Mouse (Mus musculus) ES-Bruce4 (cell line): ENCODE results near the gene Cdc42ep3. TPM values are rescaled to one million over a fixed set of nuclear protein-coding genes. Genes with fewer than 3 reads are reported as not detected.

Source experiments
- H3K27ac ChIP-seq: 2 replicates; pipeline ENCODE4 v1.5.1; 2012; ENCODE audit warnings: low read length, inconsistent platforms; ENCODE audit not compliant: insufficient read depth
- H3K27me3 ChIP-seq: 2 replicates; pipeline ENCODE4 v1.6.1; 2012; ENCODE audit warnings: mild to moderate bottlenecking, low read length, inconsistent platforms; ENCODE audit not compliant: control insufficient read depth, poor library complexity, insufficient read depth, severe bottlenecking
- H3K36me3 ChIP-seq: 2 replicates; pipeline ENCODE4 v1.6.1; 2012; ENCODE audit warnings: inconsistent platforms, mild to moderate bottlenecking, low read length, moderate library complexity; ENCODE audit not compliant: control insufficient read depth, poor library complexity, insufficient read depth, severe bottlenecking
- H3K4me1 ChIP-seq: one replicate; pipeline ENCODE4 v1.8.1; 2011; ENCODE audit warnings: low read length; ENCODE audit not compliant: control insufficient read depth, insufficient read depth
- H3K4me3 ChIP-seq: 2 replicates; pipeline ENCODE4 v1.5.1; 2011; ENCODE audit warnings: low read depth, mild to moderate bottlenecking, low read length
- H3K9ac ChIP-seq: 2 replicates; pipeline ENCODE4 v1.6.1; 2012; ENCODE audit warnings: low read depth, mild to moderate bottlenecking, inconsistent platforms; ENCODE audit not compliant: poor library complexity, severe bottlenecking
- H3K9me3 ChIP-seq: replicated peaks from 2 replicates; pipeline ENCODE4 v1.6.1; 2012; ENCODE audit warnings: mild to moderate bottlenecking, low read length, inconsistent platforms; ENCODE audit not compliant: control insufficient read depth, poor library complexity, insufficient read depth, severe bottlenecking
- CTCF ChIP-seq: IDR thresholded peaks from one replicate; pipeline ENCODE4 v1.8.1; 2011; ENCODE audit warnings: low read depth, low read length
- EP300 ChIP-seq: IDR thresholded peaks from 2 replicates; pipeline ENCODE4 v1.6.1; 2011; ENCODE audit warnings: low read depth, low read length; ENCODE audit not compliant: insufficient read depth
- POLR2A ChIP-seq: IDR thresholded peaks from one replicate; pipeline ENCODE4 v1.8.1; 2011; ENCODE audit warnings: low read length; ENCODE audit not compliant: insufficient read depth
- polyA plus RNA-seq: library from polyadenylated mRNA; stranded (reverse); fragments of >200 nt; gene quantifications from 2 replicates; pipeline ENCODE4 v1.2.4, GENCODE M21; 2011; ENCODE audit warnings: low read depth; ENCODE audit not compliant: missing spikeins, insufficient read depth, insufficient read length

Cdc42ep3 gene
- polyA plus RNA-seq, 1 experiment = 9.6 TPM

DNA sequence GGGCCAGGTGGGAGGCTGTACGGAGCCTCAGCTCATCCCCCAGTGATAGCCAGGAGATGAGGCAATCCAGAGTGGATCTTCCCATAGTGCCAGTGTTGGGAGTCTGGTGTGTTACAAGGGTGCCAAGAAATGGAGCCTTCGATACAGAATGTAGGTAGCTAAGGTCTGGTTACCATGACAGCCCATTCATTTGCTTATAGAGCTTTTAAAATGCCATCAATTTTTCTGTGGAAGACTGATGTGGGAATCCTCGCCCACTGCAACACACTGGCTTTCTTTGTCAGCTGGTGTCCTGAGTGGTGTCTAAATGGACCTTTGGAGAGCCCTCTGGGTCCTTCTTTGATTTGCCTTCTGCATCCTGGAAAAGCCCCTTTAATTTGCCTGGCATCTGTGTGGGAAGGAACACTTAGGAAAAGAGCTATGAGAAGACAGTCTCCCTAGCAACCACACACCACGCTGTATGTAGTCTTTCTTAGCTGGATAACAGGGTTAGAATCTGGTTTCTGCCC, 28.0 kb downstream of the Cdc42ep3 start:
- Histone ChIP-seq H3K27me3 (no peaks in the 10 kb centered on the region), H3K4me3 (no peak overlapping the region), H3K36me3 (no peaks in the 10 kb centered on the region), H3K9ac (no peak overlapping the region), H3K4me1 (no peaks in the 10 kb centered on the region), H3K9me3 (no peaks in the 10 kb centered on the region), H3K27ac (no peak overlapping the region)
- TF ChIP-seq CTCF (no peak), EP300 (no peak), POLR2A (no peak)

DNA sequence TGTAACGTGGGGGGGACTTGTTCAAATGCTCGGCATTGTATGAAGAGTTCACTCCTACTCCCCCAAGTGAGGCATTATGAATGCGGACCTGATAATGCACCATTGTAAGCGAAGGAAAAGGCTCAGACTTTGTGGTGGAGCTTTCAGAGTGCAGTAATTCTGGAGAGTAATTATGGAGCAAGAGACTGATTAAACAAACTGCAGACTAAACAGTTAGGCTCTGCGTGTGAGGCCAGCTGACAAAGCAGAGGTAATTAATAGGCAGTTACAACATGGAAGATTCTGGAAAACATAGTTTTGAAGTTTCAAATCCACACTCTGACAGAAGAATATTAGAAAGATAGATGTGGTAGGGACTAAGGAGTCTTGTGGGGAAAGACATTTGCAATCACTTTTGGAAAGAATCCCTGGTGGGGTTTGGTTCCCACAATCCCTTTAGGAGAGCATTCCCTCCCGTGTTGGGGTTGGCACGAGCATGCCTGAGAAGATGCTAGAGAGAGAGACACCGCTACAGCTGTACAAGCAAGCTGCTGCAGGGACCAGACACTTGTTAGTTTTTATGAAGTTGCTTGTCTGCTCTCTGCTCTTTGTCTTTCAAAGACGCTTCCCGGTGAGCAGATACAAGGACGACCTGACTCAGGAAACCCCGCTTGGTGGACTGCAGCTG, 37.7 kb downstream of the Cdc42ep3 start:
- H3K4me1 ChIP-seq = no peaks in the 10 kb centered on the region
- H3K27me3 ChIP-seq = no peaks in the 10 kb centered on the region
- H3K9me3 ChIP-seq = no peaks in the 10 kb centered on the region
- H3K27ac ChIP-seq = no peak overlapping the region
- TF ChIP-seq EP300 = no peak
- no peak for TF ChIP-seq POLR2A
- no peak for TF ChIP-seq CTCF
- no peak overlapping the region for H3K4me3 ChIP-seq
- no peaks in the 10 kb centered on the region for H3K36me3 ChIP-seq
- H3K9ac ChIP-seq = no peak overlapping the region

DNA sequence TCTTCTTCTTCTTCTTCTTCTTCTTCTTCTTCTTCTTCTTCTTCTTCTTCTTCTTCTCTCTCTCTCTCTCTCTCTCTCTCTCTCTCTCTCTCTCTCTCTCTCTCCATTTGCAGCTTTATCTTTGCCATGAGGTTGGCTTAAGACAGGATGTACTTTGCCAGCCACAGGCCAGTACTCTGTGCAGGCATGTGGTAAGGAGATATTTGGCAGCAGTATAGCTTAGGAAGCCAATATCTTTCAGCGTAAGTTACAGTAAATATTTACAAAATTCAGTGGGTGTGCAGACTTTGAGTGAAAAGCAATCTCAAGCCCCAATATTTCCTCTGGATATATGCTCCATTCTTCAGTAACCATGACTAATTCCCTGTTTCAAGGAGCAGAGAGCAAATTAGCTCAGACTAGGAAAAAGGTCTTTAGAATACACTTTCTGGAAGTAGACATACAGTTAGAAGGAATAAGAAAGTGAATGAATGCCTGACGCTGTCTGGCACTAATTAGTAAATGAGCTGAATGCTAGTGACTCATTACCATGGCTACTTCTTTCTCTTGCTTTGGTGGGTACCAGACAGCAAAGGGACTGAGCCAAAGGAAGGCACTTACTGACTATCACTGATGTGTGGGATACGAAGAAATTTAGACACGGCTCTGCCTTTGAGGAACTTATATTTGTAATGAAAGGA, 39.3 kb downstream of the Cdc42ep3 start:
- H3K9ac ChIP-seq = no peak overlapping the region
- no peak overlapping the region for H3K27ac ChIP-seq
- no peaks in the 10 kb centered on the region for H3K27me3 ChIP-seq
- H3K9me3 ChIP-seq = no peaks in the 10 kb centered on the region
- TF ChIP-seq POLR2A (no peak), CTCF (no peak), EP300 (no peak)
- H3K4me3 ChIP-seq = no peak overlapping the region
- H3K4me1 ChIP-seq = no peaks in the 10 kb centered on the region
- no peaks in the 10 kb centered on the region for H3K36me3 ChIP-seq

GRCm38 (mm10) chr17:79310465-79310864, 44.4 kb downstream of the Cdc42ep3 start:
- Histone ChIP-seq H3K27me3 (no peaks in the 10 kb centered on the region), H3K4me3 (no peak overlapping the region), H3K9me3 (no peaks in the 10 kb centered on the region), H3K27ac (no peak overlapping the region), H3K36me3 (no peaks in the 10 kb centered on the region), H3K4me1 (no peaks in the 10 kb centered on the region), H3K9ac (no peak overlapping the region)
- TF ChIP-seq POLR2A (no peak), CTCF (no peak), EP300 (no peak)

DNA sequence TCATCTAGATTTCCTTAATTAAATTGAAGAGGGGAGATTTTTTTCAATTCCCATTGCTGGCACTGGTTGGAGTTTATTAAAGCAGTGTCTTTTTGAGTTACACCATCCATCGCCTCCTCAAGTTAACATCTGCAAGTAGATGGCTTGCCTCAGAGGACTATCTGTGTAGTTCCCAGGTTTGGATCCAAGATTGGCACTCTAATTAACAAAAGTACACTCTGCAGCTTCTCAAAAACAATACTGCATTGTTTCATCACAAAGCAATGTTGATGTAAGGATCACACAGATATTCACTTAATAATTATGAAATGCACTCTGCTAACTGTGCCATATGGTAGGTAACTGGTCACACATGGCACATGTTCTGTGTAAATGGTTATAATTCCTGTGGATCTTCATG, 45.4 kb downstream of the Cdc42ep3 start:
- no peak overlapping the region for H3K9ac ChIP-seq
- no peak for TF ChIP-seq EP300
- no peak for TF ChIP-seq CTCF
- TF ChIP-seq POLR2A = no peak

GRCm38 (mm10) chr17:79305644-79306043, 49.2 kb downstream of the Cdc42ep3 start:
- Histone ChIP-seq H3K36me3 (no peaks in the 10 kb centered on the region), H3K4me1 (no peaks in the 10 kb centered on the region), H3K9me3 (no peaks in the 10 kb centered on the region), H3K9ac (no peak overlapping the region), H3K4me3 (no peak overlapping the region), H3K27ac (no peak overlapping the region), H3K27me3 (no peaks in the 10 kb centered on the region)
- no peak for TF ChIP-seq POLR2A
- TF ChIP-seq CTCF = no peak
- TF ChIP-seq EP300 = no peak

More for the DNA sequence above, 45.4 kb downstream of the Cdc42ep3 start:
- no peak overlapping the region for H3K27ac ChIP-seq
- H3K4me1 ChIP-seq = no peaks in the 10 kb centered on the region
- no peak overlapping the region for H3K4me3 ChIP-seq
- no peaks in the 10 kb centered on the region for H3K36me3 ChIP-seq
- no peaks in the 10 kb centered on the region for H3K9me3 ChIP-seq
- H3K27me3 ChIP-seq = no peaks in the 10 kb centered on the region
